Mouse (Mus musculus) urinary bladder, postnatal 25 days (tissue): ENCODE results near the gene Med19.
"Not testable (repeated sequence)": the region's sequence is repeated elsewhere in the genome, so short reads cannot be mapped to it uniquely, and the experiment has no call there.

Source experiments
- DNase-seq: peaks from one replicate; pipeline ENCODE4 v3.0.0; 2022; ENCODE audit warnings: low spot score

Gene Med19

GRCm38 (mm10) chr2:84720718-84721117, 42.5 kb downstream of the Med19 start:
- no peak for DNase-seq

DNA sequence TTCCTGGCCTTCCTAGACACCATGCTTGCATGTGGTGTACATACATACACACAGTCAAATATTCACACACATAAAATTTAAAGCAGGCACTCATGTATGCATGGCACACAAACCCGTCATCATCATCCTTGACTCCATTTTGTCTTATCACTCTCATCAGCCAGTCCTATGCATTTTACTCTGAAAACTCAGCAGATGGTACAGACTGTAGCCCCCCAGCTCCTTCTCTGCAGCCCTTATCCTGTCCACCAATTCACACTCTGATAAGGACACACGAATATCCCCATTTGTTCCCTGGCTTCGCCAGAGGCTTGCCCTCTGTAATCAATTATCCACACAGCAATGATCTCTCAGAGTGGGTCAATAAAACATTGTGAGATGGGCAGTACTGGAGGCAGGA, 43.0 kb downstream of the Med19 start:
- DNase-seq, result no peak

DNA sequence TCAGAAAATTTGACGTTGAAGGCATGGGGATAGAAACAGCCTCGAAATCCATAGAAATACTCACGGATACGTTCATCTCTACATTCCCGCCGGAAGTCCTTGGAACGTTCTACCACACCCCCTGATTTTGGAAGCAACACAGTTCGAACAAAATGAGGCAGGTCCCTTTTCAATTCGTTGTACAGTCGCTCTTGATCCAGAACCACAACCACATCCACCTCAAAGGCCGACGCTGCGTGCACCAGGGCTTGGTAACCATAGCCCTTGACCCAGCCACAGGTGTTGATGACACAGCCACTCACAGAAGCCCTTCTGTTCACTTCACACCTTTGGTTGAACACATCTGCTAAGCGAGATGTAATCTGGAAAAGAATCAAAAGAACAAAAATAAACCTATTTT, 45.7 kb downstream of the Med19 start:
- DNase-seq, result no peak

DNA sequence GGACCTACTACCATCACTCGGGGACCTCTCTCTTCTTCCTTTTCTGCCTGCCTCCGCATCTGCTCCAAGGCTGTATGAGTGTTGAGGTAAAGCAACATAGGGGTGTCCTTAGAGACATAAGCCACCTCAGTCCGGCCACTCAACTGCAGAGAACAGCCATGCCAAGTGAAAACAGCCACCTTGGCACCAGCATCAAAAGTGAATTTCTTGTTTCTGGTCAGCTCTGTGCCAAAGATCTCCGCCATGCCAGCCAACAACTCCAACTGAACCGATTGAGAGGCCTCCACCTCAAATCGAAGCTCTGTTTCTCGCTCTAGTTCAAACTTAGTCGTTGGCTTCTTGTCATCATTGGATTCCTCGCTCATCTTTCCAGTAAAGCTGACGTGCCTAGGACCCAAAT, 47.6 kb downstream of the Med19 start:
- DNase-seq, result no peak

GRCm38 (mm10) chr2:84726716-84727115, 48.5 kb downstream of the Med19 start:
- no peak for DNase-seq

GRCm38 (mm10) chr2:84727172-84727858, 49.1 kb downstream of the Med19 start, which contains the start of gene Clp1:
Gene Clp1, minus strand, starts transcription at chr2:84727350.
- DNase-seq, result peak; percentile 90

GRCm38 (mm10) chr2:84728191-84728590, 50.0 kb downstream of the Med19 start:
- not testable (repeated sequence) for DNase-seq

- DNase-seq, result no peak
Measured at GRCm38 (mm10) chr2:84731206-84731605, 53.0 kb downstream of the Med19 start.

GRCm38 (mm10) chr2:84732394-84732793, 54.2 kb downstream of the Med19 start:
- no peak for DNase-seq

DNA sequence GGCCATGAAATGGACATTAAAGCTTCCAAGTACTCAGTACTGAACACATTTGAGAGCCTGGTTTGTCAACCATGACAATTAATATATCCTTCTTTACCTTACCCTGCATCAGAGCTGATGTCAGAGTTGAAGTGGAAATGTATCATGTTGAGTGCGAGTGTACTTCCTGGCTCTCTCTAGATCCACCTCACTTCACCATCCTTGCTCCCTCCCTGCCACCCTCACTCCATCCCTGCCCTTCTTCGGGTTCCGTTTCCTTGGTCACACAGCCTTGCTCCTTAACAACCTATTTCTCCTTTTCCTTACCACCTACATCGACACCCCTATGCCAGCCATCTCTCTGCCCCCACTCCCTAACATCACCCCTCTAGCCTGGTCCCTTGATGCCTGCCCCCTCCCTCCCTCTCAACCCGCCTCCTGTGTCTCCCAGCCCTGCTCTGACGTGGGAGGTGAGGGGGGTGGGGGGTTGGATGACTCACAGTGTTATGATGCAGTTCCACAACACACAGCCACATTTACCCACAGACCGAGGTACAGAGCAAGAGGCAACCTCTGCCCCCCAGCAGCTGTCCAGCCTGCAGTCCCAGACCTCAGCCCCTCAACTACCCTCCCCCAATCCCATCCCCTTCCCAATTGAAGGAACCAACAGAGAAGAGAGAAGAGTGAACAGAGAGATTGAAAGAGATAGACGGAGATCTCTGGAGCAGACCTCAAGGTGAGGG, 55.5 kb downstream of the Med19 start, which contains the start of gene Ypel4:
Gene Ypel4 (plus strand): TSS at position 480 of the 722 bp plus-strand sequence.
- DNase-seq, result no peak

DNA sequence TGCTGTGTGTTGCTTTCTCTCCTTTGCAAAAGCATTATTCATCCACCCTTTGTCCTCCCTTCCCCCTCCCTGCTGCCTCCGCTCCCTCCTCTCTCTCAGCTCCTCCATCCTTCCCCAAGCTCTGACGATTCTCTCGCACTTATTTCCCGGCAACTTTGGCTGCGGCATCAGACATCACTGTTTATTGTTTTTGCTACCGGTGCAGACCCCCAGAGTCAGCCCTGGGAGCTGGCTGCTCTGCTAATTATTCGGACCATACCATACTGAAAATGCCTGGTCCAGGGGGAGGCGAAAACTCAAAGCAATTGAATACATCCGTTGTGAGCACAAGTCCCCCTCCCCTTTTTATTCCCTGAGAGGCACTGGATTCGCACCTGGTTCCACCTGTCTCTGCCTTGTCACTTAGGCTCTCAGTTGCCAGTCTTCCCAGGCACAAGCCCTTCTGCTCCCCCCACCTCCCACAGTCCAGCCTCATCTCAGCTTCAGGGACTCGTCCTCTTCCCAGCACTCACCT, 56.2 kb downstream of the Med19 start:
- DNase-seq, result no peak

DNA sequence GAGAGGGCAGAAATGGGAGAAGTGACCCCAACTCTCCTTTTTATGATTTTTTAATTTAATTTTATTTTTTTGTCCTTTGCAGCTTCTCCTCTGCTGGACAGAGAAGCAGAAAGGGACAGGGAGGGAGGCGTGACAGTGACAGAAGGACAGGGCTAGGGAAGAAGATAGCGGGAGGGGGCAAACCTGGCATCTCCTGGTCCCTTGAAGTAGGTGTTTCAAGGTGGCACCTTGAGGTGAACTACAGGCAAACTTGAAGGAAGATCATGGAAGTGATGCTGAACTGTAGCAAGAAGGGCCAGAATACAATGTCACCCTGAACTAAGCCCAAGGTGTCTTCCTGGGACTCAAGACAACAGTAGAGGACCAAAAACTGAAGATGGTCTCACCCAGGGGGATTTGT, 56.7 kb downstream of the Med19 start:
- no peak for DNase-seq

DNA sequence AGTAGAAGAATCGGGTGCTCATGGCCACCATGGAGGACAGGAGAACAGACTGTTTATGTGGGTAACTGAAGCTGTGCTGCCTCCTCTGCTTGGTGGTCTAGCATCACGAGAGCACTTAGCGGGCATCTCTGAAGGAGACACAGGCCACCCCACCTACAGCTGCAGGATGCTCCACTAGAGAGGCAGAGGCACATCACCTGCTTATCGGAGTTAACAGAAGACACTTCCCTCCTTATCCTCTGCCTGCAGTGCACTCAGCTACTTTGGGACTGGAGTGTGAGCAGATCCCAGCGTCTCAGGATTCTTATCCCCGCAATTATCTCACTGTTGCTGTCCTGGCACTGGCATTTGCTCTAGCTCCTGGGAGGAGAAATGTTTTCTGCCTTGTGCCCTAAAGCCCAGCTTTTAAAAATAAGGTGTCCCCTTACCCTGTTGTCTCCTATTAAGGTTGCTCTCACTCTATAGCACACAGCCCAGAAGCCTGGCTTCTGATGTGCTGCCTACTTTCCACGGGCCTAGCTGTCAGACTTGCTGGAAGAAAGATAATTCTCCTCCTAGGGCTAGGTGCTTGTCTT, 57.2 kb downstream of the Med19 start:
- DNase-seq, result no peak

GRCm38 (mm10) chr2:84736312-84737161, 58.3 kb downstream of the Med19 start:
- DNase-seq, result no peak

DNA sequence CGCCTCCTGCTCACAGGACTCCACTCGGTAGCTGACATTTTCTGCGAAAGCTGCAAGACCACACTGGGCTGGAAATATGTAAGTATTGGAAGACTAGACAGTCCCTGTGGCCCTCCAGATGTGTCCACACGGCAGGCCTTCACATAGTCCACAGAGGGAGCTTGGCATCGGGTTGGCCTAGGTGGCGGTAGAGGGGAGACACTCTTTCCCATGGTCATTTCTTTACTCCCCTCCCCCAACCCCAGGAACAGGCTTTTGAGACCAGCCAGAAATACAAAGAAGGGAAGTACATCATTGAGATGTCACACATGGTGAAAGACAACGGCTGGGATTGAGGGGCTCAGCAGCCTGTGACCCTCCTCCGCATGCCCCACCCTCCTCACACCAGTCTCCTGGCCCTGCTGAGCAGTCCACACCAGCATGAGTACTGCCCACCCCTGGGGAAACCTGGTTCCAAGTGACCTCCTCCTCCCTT, 59.3 kb downstream of the Med19 start:
- DNase-seq, result no peak
